Comparison of ENCODE assay signal across 17 mouse cellular contexts in genomic region chr4:101087721-101088120, GRCm38 (mm10). TPM values are rescaled to one million over a fixed set of nuclear protein-coding genes. Genes with fewer than 3 reads are reported as not detected.
DNase-seq lines count a peak whose midpoint lies in the region; ATAC-seq and TF ChIP-seq lines count a peak whose summit lies in the region.
"Had no signal": no experiment of that assay in that cellular context is flagged by ENCODE, and none has a peak within 500 bp of the region (broad histone marks: within the 10 kb centered on the region; RNA-seq: fewer than 3 reads in every experiment).

No protein-coding gene starts in this region.

- no peaks in the 10 kb centered on the region for H3K27me3 ChIP-seq in intestine, embryonic 16.5 days (replicated peaks; ENCODE audit: control insufficient read depth, insufficient read depth, low read length)
- H3K27me3 ChIP-seq in liver, embryonic 12.5 days (replicated peaks), result no peaks in the 10 kb centered on the region
- H3K27me3 ChIP-seq: midbrain, embryonic 13.5 days; neural tube, embryonic 13.5 days had no signal

- no peak overlapping the region for H3K4me2 ChIP-seq in intestine, embryonic 16.5 days (ENCODE audit: low read depth, low read length)
- H3K4me2 ChIP-seq in liver, embryonic 12.5 days, result no peak overlapping the region
- H3K4me2 ChIP-seq: midbrain, embryonic 13.5 days; neural tube, embryonic 13.5 days had no signal

- ATAC-seq in intestine, embryonic 16.5 days, result no peak
- ATAC-seq in liver, embryonic 12.5 days, result no peak
- ATAC-seq: midbrain, embryonic 13.5 days had no signal

- H3K9ac ChIP-seq in intestine, embryonic 16.5 days (ENCODE audit: low read depth, low read length), result no peak overlapping the region
- H3K9ac ChIP-seq in liver, embryonic 12.5 days, result no peak overlapping the region
- H3K9ac ChIP-seq: midbrain, embryonic 13.5 days; neural tube, embryonic 13.5 days had no signal

- H3K27ac ChIP-seq in layer of hippocampus, adult 2 months, result 0 out of 2 replicates have a peak overlapping the region, but pooled peaks have one; percentile 5
- no peak overlapping the region for H3K27ac ChIP-seq in intestine, embryonic 16.5 days (ENCODE audit: low read length)
- no peak overlapping the region for H3K27ac ChIP-seq in liver, embryonic 12.5 days
- H3K27ac ChIP-seq: embryonic facial prominence, embryonic 10.5 days; midbrain, embryonic 13.5 days; neural tube, embryonic 13.5 days had no signal

- no peak for TF ChIP-seq CTCF in layer of hippocampus, adult 2 months (conservative IDR thresholded peaks at IDR 0.05)

- peaks cover 11% of the 10 kb centered on the region for H3K4me1 ChIP-seq in intestine, embryonic 16.5 days (ENCODE audit: control insufficient read depth, insufficient read depth, low read length)
- no peaks in the 10 kb centered on the region for H3K4me1 ChIP-seq in liver, embryonic 12.5 days

- 51% methylated on average over 1 of the region's 1 CpGs for WGBS in intestine, embryonic 16.5 days
- 31% methylated on average over 1 of the region's 1 CpGs for WGBS in liver, embryonic 12.5 days (ENCODE audit: insufficient replicate concordance)

- H3K36me3 ChIP-seq in intestine, embryonic 16.5 days (ENCODE audit: control insufficient read depth, insufficient read depth, low read length), result no peaks in the 10 kb centered on the region
- no peaks in the 10 kb centered on the region for H3K36me3 ChIP-seq in liver, embryonic 12.5 days
- H3K36me3 ChIP-seq: midbrain, embryonic 13.5 days; neural tube, embryonic 13.5 days had no signal

- no peaks in the 10 kb centered on the region for H3K9me3 ChIP-seq in intestine, embryonic 16.5 days (ENCODE audit: control insufficient read depth, low read length)
- no peaks in the 10 kb centered on the region for H3K9me3 ChIP-seq in liver, embryonic 12.5 days (replicated peaks)
- H3K9me3 ChIP-seq: embryonic facial prominence, embryonic 10.5 days; midbrain, embryonic 13.5 days; neural tube, embryonic 13.5 days had no signal

- no peak overlapping the region for H3K4me3 ChIP-seq in layer of hippocampus, adult 2 months
- no peak overlapping the region for H3K4me3 ChIP-seq in intestine, embryonic 16.5 days (ENCODE audit: low read length)
- no peak overlapping the region for H3K4me3 ChIP-seq in liver, embryonic 12.5 days
- H3K4me3 ChIP-seq: embryonic facial prominence, embryonic 10.5 days; midbrain, embryonic 13.5 days; neural tube, embryonic 13.5 days had no signal

- peak; percentile 28 to 65 for DNase-seq in layer of hippocampus, adult 2 months (ENCODE audit: low spot score in 2 of 2)
- DNase-seq in layer of hippocampus, adult 9-10 months (ENCODE audit: low spot score), result no peak
- DNase-seq in brain, adult 2 months (ENCODE audit: low read depth, low spot score), result peak; percentile 72
- DNase-seq in frontal cortex, postnatal 36 days (ENCODE audit: low spot score in 2 of 2), result peak; percentile 28 to 62
- peak; percentile 17 for DNase-seq in lung, postnatal 36 days
- no peak for DNase-seq in cerebellum, postnatal 4 days (ENCODE audit: low spot score in 2 of 2)
- DNase-seq: adrenal gland, postnatal 36 days; cerebellum, adult 2 months; cerebellum, postnatal 36 days; kidney, adult 8-10 months; kidney, postnatal 25 days; thymus, postnatal 25 days had no signal

RNA-seq across cellular contexts. Expression of gene Raver2, which starts 18.9 kb away (rescaled TPM):
- 10 to 100 TPM; 45.3 to 48.3 TPM for total RNA-seq in layer of hippocampus, adult 2 months (2021)
- polyA plus RNA-seq in intestine, embryonic 16.5 days (2015; fragmentation: Nextera tagmentation; extraction: Ambion mirVana), result 4.6 and 5.3 TPM in 2 replicates
- 0.95 and 1.1 TPM in 2 replicates for polyA plus RNA-seq in liver, embryonic 12.5 days (2016; fragmentation: Nextera tagmentation; extraction: Ambion mirVana)

Comparison
In these comparisons a context has a peak if more than half of its experiments do, and no peak if none do; other contexts are left out.
1. DNase-seq: peak in layer of hippocampus, adult 2 months (2 of 2), brain, adult 2 months (single experiment), frontal cortex, postnatal 36 days (2 of 2) and lung, postnatal 36 days (single experiment); none in layer of hippocampus, adult 9-10 months (single experiment) and cerebellum, postnatal 4 days (0 of 2).